Mouse (Mus musculus) heart, postnatal 0 days (tissue): ENCODE measurements around the gene Znrf3. TPM values are rescaled to one million over a fixed set of nuclear protein-coding genes. Genes with fewer than 3 reads are reported as not detected.

Experiments used
- ATAC-seq: fragments of 200-750 bp; cut with Nextera tagmentation; 2 replicates; pipeline ENCODE4 v1.8.0; 2017; ENCODE audit warnings: low read depth, moderate number of reproducible peaks, moderate library complexity; ENCODE audit not compliant: insufficient read depth
- DNase-seq: peaks from one replicate; pipeline ENCODE4 v3.0.0-alpha.2; 2016; ENCODE audit warnings: low spot score
- H3K27ac ChIP-seq: fragments of 300-500 bp; sonication (generic); 2 replicates; pipeline ENCODE4 v1.5.1; 2014; ENCODE audit warnings: low read depth, mild to moderate bottlenecking
- H3K27me3 ChIP-seq: fragments of 300-500 bp; sonication (generic); 2 replicates; pipeline ENCODE4 v1.6.1; 2014; ENCODE audit warnings: low read length, mixed read lengths; ENCODE audit not compliant: control insufficient read depth, insufficient read depth
- H3K36me3 ChIP-seq: fragments of 300-500 bp; sonication (generic); replicated peaks from 2 replicates; pipeline ENCODE4 v1.6.1; 2014; ENCODE audit warnings: low read length, mixed read lengths; ENCODE audit not compliant: control insufficient read depth, insufficient read depth
- H3K4me1 ChIP-seq: fragments of 300-500 bp; sonication (generic); 2 replicates; pipeline ENCODE4 v1.6.1; 2014; ENCODE audit warnings: antibody characterized with exemption; ENCODE audit not compliant: control insufficient read depth, insufficient read depth
- H3K4me2 ChIP-seq: fragments of 300-500 bp; sonication (generic); 2 replicates; pipeline ENCODE4 v1.6.1; 2014; ENCODE audit warnings: low read depth, mild to moderate bottlenecking, low read length, moderate library complexity
- H3K4me3 ChIP-seq: fragments of 300-500 bp; sonication (generic); 2 replicates; pipeline ENCODE4 v1.5.1; 2014; ENCODE audit warnings: low read depth, low read length
- H3K9ac ChIP-seq: fragments of 300-500 bp; sonication (generic); replicated peaks from 2 replicates; pipeline ENCODE4 v1.6.1; 2014; ENCODE audit warnings: low read depth, low read length, mixed read lengths
- H3K9me3 ChIP-seq: fragments of 300-500 bp; sonication (generic); replicated peaks from 2 replicates; pipeline ENCODE4 v1.6.1; 2016; ENCODE audit warnings: low read length; ENCODE audit not compliant: control insufficient read depth
- CTCF ChIP-seq: IDR thresholded peaks from 2 replicates; pipeline ENCODE4 v1.5.1; 2016; ENCODE audit warnings: antibody characterized with exemption, control low read depth, low read depth
- EP300 ChIP-seq: IDR thresholded peaks from 2 replicates; pipeline ENCODE4 v1.6.1; 2016; ENCODE audit warnings: antibody characterized with exemption, low read depth
- WGBS: fragments of 180-500 bp; shearing (Covaris S2); extraction: QIAGEN DNeasy Blood & Tissue Kit; methylation state at CpG from one replicate; pipeline ENCODE4 v1.1.7; 2014; 5-methylcytosine and 5-hydroxymethylcytosine counted together
- polyA plus RNA-seq: library from polyadenylated mRNA; unstranded; fragments of >200 nt; fragmentation: Nextera tagmentation; extraction: Ambion mirVana; gene quantifications from 2 replicates; pipeline ENCODE4 v1.2.1, GENCODE M21; 2015
- total RNA-seq: library from RNA; depleted of rRNA; stranded (reverse); fragments of >200 nt; gene quantifications from 2 replicates; pipeline ENCODE4 v1.2.3, GENCODE M21; 2014; ENCODE audit warnings: low replicate concordance

Gene Znrf3
- total and polyA plus RNA-seq, 2 experiments from 2014 or later = 6.4 to 7.0 TPM

- no peak overlapping the region for H3K4me2 ChIP-seq
- no peak overlapping the region for H3K4me3 ChIP-seq
- no peak overlapping the region for H3K9ac ChIP-seq
- DNase-seq = no peak
- no peaks in the 10 kb centered on the region for H3K27me3 ChIP-seq
- 0 out of 2 replicates have a peak overlapping the region, but pooled peaks have one; percentile 1 for H3K27ac ChIP-seq
- H3K9me3 ChIP-seq = no peaks in the 10 kb centered on the region
- ATAC-seq = no peak
- 59% methylated on average over 2 of the region's 2 CpGs for WGBS
- H3K36me3 ChIP-seq = no peaks in the 10 kb centered on the region
- H3K4me1 ChIP-seq = peaks cover 31% of the 10 kb centered on the region
- TF ChIP-seq EP300 (no peak), CTCF (no peak)
Observed at GRCm38 (mm10) chr11:5437646-5438045, 7.0 kb downstream of the Znrf3 start.

GRCm38 (mm10) chr11:5436988-5437387 is 7.7 kb downstream of the Znrf3 start:
- H3K4me3 ChIP-seq = no peak overlapping the region
- no peaks in the 10 kb centered on the region for H3K36me3 ChIP-seq
- DNase-seq (no peak), ATAC-seq (no peak)
- H3K27ac ChIP-seq = 0 out of 2 replicates have a peak overlapping the region, but pooled peaks have one; percentile 1
- no peak overlapping the region for H3K9ac ChIP-seq
- TF ChIP-seq EP300 (no peak), CTCF (no peak)
- no peak overlapping the region for H3K4me2 ChIP-seq
- peaks cover 29% of the 10 kb centered on the region for H3K4me1 ChIP-seq
- no peaks in the 10 kb centered on the region for H3K27me3 ChIP-seq
- H3K9me3 ChIP-seq = no peaks in the 10 kb centered on the region

GRCm38 (mm10) chr11:5435493-5435892 is 9.2 kb downstream of the Znrf3 start:
- no peaks in the 10 kb centered on the region for H3K36me3 ChIP-seq
- H3K4me3 ChIP-seq = no peak overlapping the region
- H3K4me2 ChIP-seq = no peak overlapping the region
- 68% methylated on average over 1 of the region's 1 CpGs for WGBS
- no peaks in the 10 kb centered on the region for H3K9me3 ChIP-seq
- no peaks in the 10 kb centered on the region for H3K27me3 ChIP-seq
- H3K4me1 ChIP-seq = peaks cover 41% of the 10 kb centered on the region
- H3K27ac ChIP-seq = no peak overlapping the region
- DNase-seq (no peak), ATAC-seq (no peak)
- no peak overlapping the region for H3K9ac ChIP-seq
- TF ChIP-seq CTCF (no peak), EP300 (no peak)

- no peak overlapping the region for H3K4me2 ChIP-seq
- H3K4me3 ChIP-seq = no peak overlapping the region
- H3K27me3 ChIP-seq = no peaks in the 10 kb centered on the region
- no peak overlapping the region for H3K27ac ChIP-seq
- 92% methylated on average over 2 of the region's 2 CpGs for WGBS
- TF ChIP-seq EP300 = no peak
- no peak for TF ChIP-seq CTCF
- H3K9me3 ChIP-seq = no peaks in the 10 kb centered on the region
- peaks cover 50% of the 10 kb centered on the region for H3K4me1 ChIP-seq
- H3K36me3 ChIP-seq = no peaks in the 10 kb centered on the region
- ATAC-seq = no peak
- DNase-seq = no peak
- no peak overlapping the region for H3K9ac ChIP-seq
Observed at GRCm38 (mm10) chr11:5432330-5432729, 12.3 kb downstream of the Znrf3 start.

GRCm38 (mm10) chr11:5430863-5431262 is 13.8 kb downstream of the Znrf3 start:
- Histone ChIP-seq H3K4me2 (no peak overlapping the region), H3K9me3 (no peaks in the 10 kb centered on the region), H3K4me1 (peaks cover 42% of the 10 kb centered on the region), H3K4me3 (no peak overlapping the region), H3K27me3 (no peaks in the 10 kb centered on the region), H3K9ac (no peak overlapping the region), H3K27ac (peak overlapping the region; percentile 57), H3K36me3 (no peaks in the 10 kb centered on the region)
- TF ChIP-seq CTCF = no peak
- no peak for TF ChIP-seq EP300
- WGBS = 37% methylated on average over 1 of the region's 1 CpGs
- no peak for DNase-seq
- ATAC-seq = no peak

- ATAC-seq (no peak), DNase-seq (no peak)
- H3K9me3 ChIP-seq = no peaks in the 10 kb centered on the region
- H3K4me3 ChIP-seq = no peak overlapping the region
- H3K27ac ChIP-seq = no peak overlapping the region; the same call in 1 of the 2 replicates
- peaks cover 42% of the 10 kb centered on the region for H3K4me1 ChIP-seq
- H3K27me3 ChIP-seq = no peaks in the 10 kb centered on the region
- H3K9ac ChIP-seq = no peak overlapping the region
- 84% methylated on average over 4 of the region's 4 CpGs for WGBS
- no peak for TF ChIP-seq EP300
- TF ChIP-seq CTCF = no peak
- no peak overlapping the region for H3K4me2 ChIP-seq
- no peaks in the 10 kb centered on the region for H3K36me3 ChIP-seq
Observed at GRCm38 (mm10) chr11:5429396-5430190, 15.1 kb downstream of the Znrf3 start.
